Mouse (Mus musculus): ENCODE results near the gene Klhl29. TPM values are rescaled to one million over a fixed set of nuclear protein-coding genes. Genes with fewer than 3 reads are reported as not detected.

Klhl29 gene
- total RNA-seq, 2 experiments from 2014 or later = 6.4 to 8.9 TPM

GRCm38 (mm10) chr12:5142776-5143175, 232.7 kb downstream of the Klhl29 start:
- peak; percentile 80 to 86 for DNase-seq (ENCODE audit: low spot score in 2 of 2)

GRCm38 (mm10) chr12:5141040-5141439, 234.4 kb downstream of the Klhl29 start:
- no peak for DNase-seq (ENCODE audit: low spot score in 2 of 2)

GRCm38 (mm10) chr12:5139302-5139701, 236.2 kb downstream of the Klhl29 start:
- no peak for DNase-seq (ENCODE audit: low spot score in 2 of 2)

GRCm38 (mm10) chr12:5136300-5136699, 239.2 kb downstream of the Klhl29 start:
- DNase-seq (ENCODE audit: low spot score in 2 of 2) = peak in 1 of 2 experiments; percentile 35

GRCm38 (mm10) chr12:5129190-5129589, 246.3 kb downstream of the Klhl29 start:
- no peak for DNase-seq (ENCODE audit: low spot score in 2 of 2)

- DNase-seq (ENCODE audit: low spot score in 2 of 2) = no peak
Observed at GRCm38 (mm10) chr12:5125907-5126306, 249.6 kb downstream of the Klhl29 start.

- no peak for DNase-seq (ENCODE audit: low spot score in 2 of 2)
Observed at GRCm38 (mm10) chr12:5122972-5123371, 252.5 kb downstream of the Klhl29 start.

- no peak for DNase-seq (ENCODE audit: low spot score in 2 of 2)
Observed at GRCm38 (mm10) chr12:5120249-5120648, 255.2 kb downstream of the Klhl29 start.

- DNase-seq (ENCODE audit: low spot score in 2 of 2) = peak; percentile 88 to 95
Observed at GRCm38 (mm10) chr12:5119726-5120125, 255.8 kb downstream of the Klhl29 start.

GRCm38 (mm10) chr12:5119286-5119685, 256.2 kb downstream of the Klhl29 start:
- DNase-seq (ENCODE audit: low spot score in 2 of 2) = no peak

GRCm38 (mm10) chr12:5116605-5117004, 258.9 kb downstream of the Klhl29 start:
- no peak for DNase-seq (ENCODE audit: low spot score in 2 of 2)

GRCm38 (mm10) chr12:5114631-5115030, 260.9 kb downstream of the Klhl29 start:
- DNase-seq (ENCODE audit: low spot score in 2 of 2) = no peak

- no peak for DNase-seq (ENCODE audit: low spot score in 2 of 2)
Observed at GRCm38 (mm10) chr12:5111343-5111742, 264.1 kb downstream of the Klhl29 start.

- DNase-seq (ENCODE audit: low spot score in 2 of 2) = no peak
Observed at GRCm38 (mm10) chr12:5108613-5109012, 266.9 kb downstream of the Klhl29 start.

GRCm38 (mm10) chr12:5107795-5108194, 267.7 kb downstream of the Klhl29 start:
- no peak for DNase-seq (ENCODE audit: low spot score in 2 of 2)

GRCm38 (mm10) chr12:5104422-5105052, 270.9 kb downstream of the Klhl29 start:
- no peak for DNase-seq (ENCODE audit: low spot score in 2 of 2)

GRCm38 (mm10) chr12:5101411-5102024, 274.0 kb downstream of the Klhl29 start:
- no peak for DNase-seq (ENCODE audit: low spot score in 2 of 2)

- DNase-seq (ENCODE audit: low spot score in 2 of 2) = no peak
Observed at GRCm38 (mm10) chr12:5099572-5099971, 275.9 kb downstream of the Klhl29 start.

GRCm38 (mm10) chr12:5088639-5089038, 286.8 kb downstream of the Klhl29 start:
- DNase-seq (ENCODE audit: low spot score in 2 of 2) = no peak

GRCm38 (mm10) chr12:5087787-5088519, 287.5 kb downstream of the Klhl29 start:
- peak in 1 of 2 experiments; percentile 50 for DNase-seq (ENCODE audit: low spot score in 2 of 2)

- DNase-seq (ENCODE audit: low spot score in 2 of 2) = no peak
Observed at GRCm38 (mm10) chr12:5084714-5085113, 290.8 kb downstream of the Klhl29 start.

GRCm38 (mm10) chr12:5081480-5081879, 294.0 kb downstream of the Klhl29 start:
- no peak for DNase-seq (ENCODE audit: low spot score in 2 of 2)

All from gastrocnemius, postnatal 4 days (tissue).